Mouse (Mus musculus) CH12.LX (cell line): ENCODE data around the gene Ccdc3.

ENCODE experiments used
- CTCF ChIP-seq, 2 experiments: IDR thresholded peaks in 1 of 2; conservative IDR thresholded peaks in 1 of 2; 2 replicates each; pipeline ENCODE4 v1.5.1; 2011 to 2012; ENCODE audit warnings: low read depth in 2 of 2, low read length in 2 of 2, improper control_type of control experiment in 1 of 2, inconsistent platforms in 1 of 2, mild to moderate bottlenecking in 1 of 2, moderate library complexity in 1 of 2
- E2F4 ChIP-seq: IDR thresholded peaks from 2 replicates; pipeline ENCODE4 v1.6.1; 2011; ENCODE audit warnings: low read depth, low read length, improper control_type of control experiment; ENCODE audit not compliant: insufficient replicate concordance
- MXI1 ChIP-seq: IDR thresholded peaks from 2 replicates; pipeline ENCODE4 v1.6.1; 2011; ENCODE audit warnings: mild to moderate bottlenecking, low read depth, low read length, improper control_type of control experiment
- NELFE ChIP-seq: IDR thresholded peaks from 2 replicates; pipeline ENCODE4 v1.6.1; 2011; ENCODE audit warnings: low read depth, low read length, improper control_type of control experiment
- POLR2AphosphoS2 ChIP-seq: IDR thresholded peaks from 2 replicates; pipeline ENCODE4 v1.6.1; 2011; ENCODE audit warnings: low read depth, low read length, improper control_type of control experiment
- RCOR1 ChIP-seq: conservative IDR thresholded peaks from 2 replicates; pipeline ENCODE4 v1.6.1; 2012; ENCODE audit warnings: low read depth, mild to moderate bottlenecking, inconsistent platforms, low read length, improper control_type of control experiment
- SIN3A ChIP-seq: IDR thresholded peaks from 2 replicates; pipeline ENCODE4 v1.6.1; 2012; ENCODE audit warnings: low read length, improper control_type of control experiment, inconsistent platforms
- SMC3 ChIP-seq: IDR thresholded peaks from 2 replicates; pipeline ENCODE4 v1.6.1; 2011; ENCODE audit warnings: low read depth, low read length, improper control_type of control experiment
- TBP ChIP-seq: conservative IDR thresholded peaks from 2 replicates; pipeline ENCODE4 v1.6.1; 2011; ENCODE audit warnings: low read depth, low read length, improper control_type of control experiment
- UBTF ChIP-seq: IDR thresholded peaks from 2 replicates; pipeline ENCODE4 v1.6.1; 2012; ENCODE audit warnings: low read depth, mild to moderate bottlenecking, inconsistent platforms, low read length, improper control_type of control experiment, moderate library complexity

DNA sequence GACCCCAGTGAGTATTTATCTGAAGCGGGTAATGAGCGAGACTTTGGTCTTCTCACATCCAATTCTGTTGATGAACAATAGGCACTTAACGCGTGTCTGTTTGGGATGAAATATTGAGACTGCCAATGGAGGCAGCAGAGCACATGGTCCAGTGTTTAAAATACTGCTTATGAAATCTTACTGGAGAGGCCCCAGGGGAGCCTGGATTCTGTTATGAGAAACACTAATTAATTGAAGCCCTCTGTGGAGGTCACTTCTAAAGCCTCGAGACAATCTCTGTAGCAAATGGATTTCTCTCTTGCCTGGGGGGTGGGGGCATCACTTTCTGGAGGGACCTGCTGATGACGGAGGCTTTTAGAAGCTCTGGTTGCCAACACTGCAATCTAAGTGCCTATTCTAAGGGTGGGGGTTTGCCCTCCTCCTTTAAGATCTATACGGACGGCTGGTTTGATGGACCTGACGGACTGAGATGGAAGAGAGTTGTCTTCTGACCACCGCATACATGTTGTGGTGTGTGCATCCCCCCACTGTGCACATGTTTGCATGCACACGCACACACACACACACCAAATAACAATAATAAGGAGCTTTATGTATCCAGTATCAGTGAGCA lies 22.8 kb downstream of the Ccdc3 start:
- TF ChIP-seq TBP (no peak), MXI1 (no peak), CTCF (conservative IDR thresholded peaks at IDR 0.05 in 1 of 2, IDR thresholded peaks at IDR 0.05 in 1 of 2; ENCODE audit: low read depth in 2 of 2, low read length in 2 of 2) (no peak), E2F4 (no peak), SMC3 (no peak), SIN3A (no peak), UBTF (no peak), POLR2AphosphoS2 (no peak), NELFE (no peak), RCOR1 (no peak)
